ENCODE assay signal across 12 mouse cellular contexts in the genomic region with DNA sequence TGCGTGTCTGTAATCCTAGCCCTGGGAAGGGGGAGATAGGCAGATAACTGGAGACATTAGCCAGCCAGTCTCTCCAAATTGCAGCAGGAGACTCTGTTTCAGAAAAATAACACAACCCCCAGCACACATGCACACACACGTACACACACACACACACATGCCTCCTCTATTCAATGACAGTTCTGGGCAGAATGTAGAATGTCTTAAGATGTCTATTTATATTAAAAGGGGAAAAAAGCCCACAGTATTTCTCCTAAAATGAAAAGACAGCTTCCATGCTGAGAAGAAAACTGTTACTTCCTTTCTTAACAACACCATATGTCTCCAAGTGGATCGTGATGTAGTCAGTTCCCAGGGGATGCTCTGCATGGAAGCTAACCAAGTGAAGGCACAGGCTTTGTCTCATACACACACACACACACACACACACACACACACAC.
A peak's percentile ranks its signal among the peaks of the same experiment; 100 is the strongest.
DNase-seq lines count a peak whose midpoint lies in the region; ATAC-seq and TF ChIP-seq lines count a peak whose summit lies in the region.
"Had no signal": no experiment of that assay in that cellular context is flagged by ENCODE, and none has a peak within 500 bp of the region (broad histone marks: within the 10 kb centered on the region; RNA-seq: fewer than 3 reads in every experiment).

No protein-coding gene starts in this region.

- peaks cover 3% of the 10 kb centered on the region; the same call in 1 of the 2 replicates for H3K4me1 ChIP-seq in lung, postnatal 0 days (ENCODE audit: insufficient read depth, low read depth, low read length)
- peaks cover 12% of the 10 kb centered on the region for H3K4me1 ChIP-seq in forebrain, postnatal 0 days (ENCODE audit: insufficient read depth)

- no peak for TF ChIP-seq EP300 in lung, postnatal 0 days (IDR thresholded peaks at IDR 0.05)

- peak; percentile 33 for DNase-seq in heart, postnatal 4 days
- DNase-seq in heart, adult 9 months (ENCODE audit: low spot score in 2 of 2) = no peak
- no peak for DNase-seq in lung, postnatal 0 days (ENCODE audit: low spot score)
- DNase-seq in lung, adult 18-20 months = no peak
- DNase-seq in brain, embryonic 14.5 days (ENCODE audit: low read depth) = peak; percentile 77
- DNase-seq in forebrain, postnatal 0 days = peak; percentile 62
- DNase-seq: adrenal gland, postnatal 14 days; cerebellum, postnatal 36 days; gastrocnemius, adult 2 months had no signal

- H3K27me3 ChIP-seq in lung, postnatal 0 days (replicated peaks; ENCODE audit: insufficient read depth, low read length) = no peaks in the 10 kb centered on the region
- peaks cover 15% of the 10 kb centered on the region for H3K27me3 ChIP-seq in forebrain, postnatal 0 days (ENCODE audit: insufficient read depth, low read length)

- H3K4me3 ChIP-seq in lung, postnatal 0 days (ENCODE audit: low read depth, low read length) = no peak overlapping the region
- H3K4me3 ChIP-seq in forebrain, postnatal 0 days (ENCODE audit: low read depth, low read length) = no peak overlapping the region
- H3K4me3 ChIP-seq: gastrocnemius, adult 2 months had no signal

- H3K4me2 ChIP-seq in lung, postnatal 0 days (replicated peaks; ENCODE audit: low read depth, low read length) = no peak overlapping the region
- H3K4me2 ChIP-seq in forebrain, postnatal 0 days (ENCODE audit: low read depth) = no peak overlapping the region
- H3K4me2 ChIP-seq: lung, embryonic 14.5 days; midbrain, embryonic 11.5 days had no signal

- no peaks in the 10 kb centered on the region for H3K36me3 ChIP-seq in lung, postnatal 0 days (ENCODE audit: insufficient read depth, low read length)
- no peaks in the 10 kb centered on the region for H3K36me3 ChIP-seq in forebrain, postnatal 0 days (ENCODE audit: insufficient read depth)

- no peak for TF ChIP-seq POLR2A in brain, embryonic 14.5 days (IDR thresholded peaks at IDR 0.05; ENCODE audit: borderline replicate concordance, extremely low read depth, insufficient read depth, insufficient read length, poor library complexity, severe bottlenecking)

- no peak overlapping the region for H3K9ac ChIP-seq in lung, postnatal 0 days (replicated peaks; ENCODE audit: low read depth)
- H3K9ac ChIP-seq in forebrain, postnatal 0 days = no peak overlapping the region
- H3K9ac ChIP-seq: lung, embryonic 14.5 days had no signal

- WGBS in lung, postnatal 0 days = 77% methylated on average over 3 of the region's 3 CpGs
- 43% methylated on average over 3 of the region's 3 CpGs for WGBS in forebrain, postnatal 0 days

- no peaks in the 10 kb centered on the region for H3K9me3 ChIP-seq in lung, postnatal 0 days (ENCODE audit: low read length)
- no peaks in the 10 kb centered on the region for H3K9me3 ChIP-seq in forebrain, postnatal 0 days (ENCODE audit: low read length)

- no peak for TF ChIP-seq CTCF in lung, postnatal 0 days (IDR thresholded peaks at IDR 0.05)
- no peak for TF ChIP-seq CTCF in brain, embryonic 14.5 days (IDR thresholded peaks at IDR 0.05; ENCODE audit: borderline replicate concordance, extremely low read depth, insufficient read depth, insufficient read length)
- no peak for TF ChIP-seq CTCF in forebrain, postnatal 0 days (IDR thresholded peaks at IDR 0.05; ENCODE audit: low read depth)

- no peak overlapping the region for H3K27ac ChIP-seq in lung, postnatal 0 days (ENCODE audit: low read length)
- H3K27ac ChIP-seq in forebrain, postnatal 0 days (ENCODE audit: low read depth, low read length) = no peak overlapping the region
- H3K27ac ChIP-seq: gastrocnemius, adult 2 months had no signal

- peak; percentile 19; the same call in 1 of the 2 replicates for ATAC-seq in lung, postnatal 0 days
- peak; percentile 38 for ATAC-seq in forebrain, postnatal 0 days
- ATAC-seq in CD4-positive, CD25-positive, alpha-beta regulatory T cell, adult 4 months = no peak

Comparison
In these comparisons a context has a peak if more than half of its experiments do, and no peak if none do; other contexts are left out.
1. DNase-seq: peak in heart, postnatal 4 days (single experiment), brain, embryonic 14.5 days (single experiment) and forebrain, postnatal 0 days (single experiment); none in heart, adult 9 months (0 of 2), lung, postnatal 0 days (single experiment) and lung, adult 18-20 months (0 of 2).